Comparison of ENCODE assay signal across 8 mouse cellular contexts in genomic region chr2:155514666-155515065, GRCm38 (mm10). TPM values are rescaled to one million over a fixed set of nuclear protein-coding genes. Genes with fewer than 3 reads are reported as not detected.
DNase-seq lines count a peak whose midpoint lies in the region; ATAC-seq and TF ChIP-seq lines count a peak whose summit lies in the region.

No protein-coding gene starts in this region.

- intact Hi-C loops in left cerebral cortex, postnatal 25 days (cut with DNase I), result loop anchor here (5.0 kb wide), 1 partner anchor 248 kb away; no protein-coding TSS in a partner anchor

- 2% methylated on average over 21 of the region's 23 CpGs for WGBS in intestine, postnatal 0 days

- H3K4me1 ChIP-seq in intestine, postnatal 0 days (replicated peaks; ENCODE audit: control insufficient read depth, insufficient read depth, low read length), result no peaks in the 10 kb centered on the region

- H3K9ac ChIP-seq in intestine, postnatal 0 days (ENCODE audit: low read depth, low read length), result peak overlapping the region; percentile 12; the same call in 1 of the 2 replicates

- no peaks in the 10 kb centered on the region for H3K36me3 ChIP-seq in intestine, postnatal 0 days (ENCODE audit: control insufficient read depth, insufficient read depth)

- TF ChIP-seq CTCF in intestine, postnatal 0 days (IDR thresholded peaks at IDR 0.05; ENCODE audit: low read depth), result peak; percentile 68

- H3K27me3 ChIP-seq in intestine, postnatal 0 days (replicated peaks; ENCODE audit: control insufficient read depth, insufficient read depth, low read length), result peaks cover 6% of the 10 kb centered on the region; the same call in 1 of the 2 replicates

- DNase-seq in T-cell, adult 2 months (ENCODE audit: low spot score), result peak; percentile 85
- DNase-seq in embryo, embryonic 10 days (ENCODE audit: low spot score), result peak; percentile 60
- peak; percentile 90 to 94 for DNase-seq in left cerebral cortex, postnatal 25 days (ENCODE audit: low spot score in 2 of 2)
- DNase-seq in right cerebral cortex, postnatal 14 days, result peak; percentile 89
- peak; percentile 31 for DNase-seq in urinary bladder, postnatal 10 days (ENCODE audit: low spot score)

- H3K4me3 ChIP-seq in intestine, postnatal 0 days (ENCODE audit: low read depth, low read length), result peak overlapping the region; percentile 24

- no peaks in the 10 kb centered on the region for H3K9me3 ChIP-seq in intestine, postnatal 0 days (ENCODE audit: control insufficient read depth)

- ATAC-seq in granulocyte monocyte progenitor cell, adult 5-6 weeks (replicated peaks; ENCODE audit: poor library complexity, severe bottlenecking), result peak; percentile 35
- ATAC-seq in intestine, postnatal 0 days, result no peak
- ATAC-seq in megakaryocyte-erythroid progenitor cell, adult 5-6 weeks (replicated peaks; ENCODE audit: low FRiP score, low TSS enrichment, poor library complexity, severe bottlenecking), result peak; percentile 18; the same call in 1 of the 2 replicates

- H3K27ac ChIP-seq in intestine, postnatal 0 days (ENCODE audit: low read depth, low read length), result no peak overlapping the region

- H3K4me2 ChIP-seq in intestine, postnatal 0 days (replicated peaks; ENCODE audit: low read depth), result peak overlapping the region; percentile 58

RNA-seq across cellular contexts. Expression of gene Acss2, which starts 3.1 kb away (rescaled TPM):
- total RNA-seq in granulocyte monocyte progenitor cell, adult 5-6 weeks (2014; fragmentation: Nextera tagmentation), result 4.1 and 5.6 TPM in 2 replicates
- total RNA-seq in granulocyte monocyte progenitor cell, adult 5-6 weeks (2017), result 3.6 and 4.4 TPM in 2 replicates
- polyA plus RNA-seq in intestine, postnatal 0 days (2015; fragmentation: Nextera tagmentation; extraction: Ambion mirVana), result 8.4 and 9.5 TPM in 2 replicates
- 10 to 100 TPM; 56.4 to 60.5 TPM for total RNA-seq in left cerebral cortex, postnatal 25 days (2021)
- total RNA-seq in megakaryocyte-erythroid progenitor cell, adult 5-6 weeks (2014; fragmentation: Nextera tagmentation), result 33.7 and 36.7 TPM in 2 replicates
- total RNA-seq in megakaryocyte-erythroid progenitor cell, adult 5-6 weeks (2017), result 27.4 and 37.7 TPM in 2 replicates

RNA-seq across cellular contexts. Expression of gene Ggt7, which starts 3.4 kb away (rescaled TPM):
- not detected in 2 replicates for total RNA-seq in granulocyte monocyte progenitor cell, adult 5-6 weeks (2014; fragmentation: Nextera tagmentation)
- total RNA-seq in granulocyte monocyte progenitor cell, adult 5-6 weeks (2017), result not detected in 2 replicates
- 2.6 and 2.7 TPM in 2 replicates for polyA plus RNA-seq in intestine, postnatal 0 days (2015; fragmentation: Nextera tagmentation; extraction: Ambion mirVana)
- 100 to 1,000 TPM; 115 to 122 TPM for total RNA-seq in left cerebral cortex, postnatal 25 days (2021)
- not detected in 2 replicates for total RNA-seq in megakaryocyte-erythroid progenitor cell, adult 5-6 weeks (2014; fragmentation: Nextera tagmentation)
- not detected in 2 replicates for total RNA-seq in megakaryocyte-erythroid progenitor cell, adult 5-6 weeks (2017)

RNA-seq across cellular contexts. Expression of gene Ncoa6, which starts 41.0 kb away (rescaled TPM):
- total RNA-seq in granulocyte monocyte progenitor cell, adult 5-6 weeks (2014; fragmentation: Nextera tagmentation), result 59.4 and 61.0 TPM in 2 replicates
- 14.2 and 15.8 TPM in 2 replicates for total RNA-seq in granulocyte monocyte progenitor cell, adult 5-6 weeks (2017)
- 14.9 and 16.0 TPM in 2 replicates for polyA plus RNA-seq in intestine, postnatal 0 days (2015; fragmentation: Nextera tagmentation; extraction: Ambion mirVana)
- 10 to 100 TPM; 65.1 to 65.8 TPM for total RNA-seq in left cerebral cortex, postnatal 25 days (2021)
- total RNA-seq in megakaryocyte-erythroid progenitor cell, adult 5-6 weeks (2014; fragmentation: Nextera tagmentation), result 65.7 and 78.0 TPM in 2 replicates
- total RNA-seq in megakaryocyte-erythroid progenitor cell, adult 5-6 weeks (2017), result 8.4 and 17.9 TPM in 2 replicates

Comparison
In these comparisons a context has a peak if more than half of its experiments do, and no peak if none do; other contexts are left out.
1. DNase-seq: peak in every context shown above with its lines; median percentile 92 in left cerebral cortex, postnatal 25 days; 89 in right cerebral cortex, postnatal 14 days; 85 in T-cell, adult 2 months; 60 in embryo, embryonic 10 days; 31 in urinary bladder, postnatal 10 days.
2. RNA of gene Acss2, which starts 3.1 kb away (total RNA-seq): 56.4 to 60.5 TPM in left cerebral cortex, postnatal 25 days and 27.4 to 37.7 TPM in megakaryocyte-erythroid progenitor cell, adult 5-6 weeks; 3.6 to 5.6 TPM in granulocyte monocyte progenitor cell, adult 5-6 weeks; every median in the first group is over 4 times any median in the second.
3. RNA of gene Ggt7, which starts 3.4 kb away (total RNA-seq): 115 to 122 TPM in left cerebral cortex, postnatal 25 days; not detected in granulocyte monocyte progenitor cell, adult 5-6 weeks and not detected in megakaryocyte-erythroid progenitor cell, adult 5-6 weeks; every median in the first group is over 100 times any median in the second.